Mouse (Mus musculus) left cerebral cortex, adult 2 months (tissue): ENCODE measurements around the gene Unc79. TPM values are rescaled to one million over a fixed set of nuclear protein-coding genes. Genes with fewer than 3 reads are reported as not detected.

Experiments used
- DNase-seq, 2 experiments: peaks; one replicate each; pipeline ENCODE4 v3.0.0; 2021 to 2022; ENCODE audit warnings: low spot score in 2 of 2, mixed read lengths in 1 of 2; ENCODE audit errors: extremely low spot score in 1 of 2
- H3K27ac ChIP-seq: fragments of 200-600 bp; 2 replicates; pipeline ENCODE4 v1.8.1; 2022
- H3K4me3 ChIP-seq: fragments of 200-600 bp; 2 replicates; pipeline ENCODE4 v1.8.1; 2022
- CTCF ChIP-seq: fragments of 200-600 bp; IDR thresholded peaks from 2 replicates; pipeline ENCODE4 v1.8.1; 2022; ENCODE audit warnings: antibody characterized with exemption, mild to moderate bottlenecking, moderate library complexity
- intact Hi-C: fragments of 180-260 bp; cut with DNase I; formaldehyde crosslinking; loops from one replicate; pipeline ENCODE4 v1.15.1; 2025
- total RNA-seq, 2 experiments: library from RNA; stranded (reverse); gene quantifications; 2 replicates each; pipeline ENCODE4 v1.2.3; 2021

The Unc79 gene
- total RNA-seq, 2 experiments from 2014 or later, result 60.8 to 66.7 TPM

- Histone ChIP-seq H3K4me3 (no peak overlapping the region), H3K27ac (no peak overlapping the region)
- no peak for DNase-seq
- TF ChIP-seq CTCF, result no peak
- intact Hi-C loops, result no loop called here
Measured at GRCm38 (mm10) chr12:102961066-102961465, 12.4 kb downstream of the Unc79 start.

- TF ChIP-seq CTCF, result no peak
- Histone ChIP-seq H3K27ac (no peak overlapping the region), H3K4me3 (no peak overlapping the region)
- no peak for DNase-seq
- intact Hi-C loops, result no loop called here
Measured at GRCm38 (mm10) chr12:102964486-102964885, 15.8 kb downstream of the Unc79 start.

DNA sequence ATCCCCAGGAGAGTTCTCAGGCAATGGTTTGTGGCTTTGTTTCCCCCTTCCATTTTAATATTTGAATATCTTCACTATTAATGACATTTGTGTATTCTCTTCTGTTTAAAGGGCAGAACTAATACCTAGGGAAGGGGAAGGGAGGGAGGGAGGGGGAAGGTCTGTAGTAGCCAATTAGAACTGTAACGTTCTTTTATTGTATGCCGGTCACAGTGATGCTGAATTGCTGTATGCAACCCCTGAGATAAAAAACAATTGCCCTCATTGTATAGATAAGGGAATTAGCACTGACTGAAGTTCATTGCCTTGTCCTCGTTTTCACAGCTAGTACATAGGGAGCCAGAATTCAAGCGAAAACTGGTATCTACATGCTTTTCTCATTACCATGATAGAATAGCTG is 31.9 kb downstream of the Unc79 start:
- no peak overlapping the region for H3K4me3 ChIP-seq
- intact Hi-C loops, result no loop called here
- DNase-seq, result no peak
- TF ChIP-seq CTCF, result no peak
- no peak overlapping the region for H3K27ac ChIP-seq

DNA sequence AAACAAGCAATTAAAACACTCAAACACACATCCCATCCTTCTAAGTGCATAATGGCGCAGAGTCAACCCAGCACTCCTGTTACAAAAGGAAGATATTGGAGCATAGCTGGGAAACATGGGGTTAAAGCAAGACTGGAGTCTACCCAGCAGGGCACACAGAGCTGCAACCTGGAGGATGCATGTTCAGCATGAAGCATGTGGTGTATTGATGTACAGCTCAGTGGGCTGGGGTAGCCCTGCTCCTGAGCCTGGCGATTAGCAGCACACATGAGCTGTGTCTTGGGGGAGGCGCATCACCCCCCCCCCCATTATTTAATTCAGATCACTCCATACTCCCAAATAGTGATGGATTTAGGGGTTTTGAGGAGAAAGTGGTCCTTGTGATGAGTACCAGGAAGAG is 32.9 kb downstream of the Unc79 start:
- intact Hi-C loops, result no loop called here
- Histone ChIP-seq H3K4me3 (no peak overlapping the region), H3K27ac (no peak overlapping the region)
- DNase-seq, result no peak
- no peak for TF ChIP-seq CTCF

DNA sequence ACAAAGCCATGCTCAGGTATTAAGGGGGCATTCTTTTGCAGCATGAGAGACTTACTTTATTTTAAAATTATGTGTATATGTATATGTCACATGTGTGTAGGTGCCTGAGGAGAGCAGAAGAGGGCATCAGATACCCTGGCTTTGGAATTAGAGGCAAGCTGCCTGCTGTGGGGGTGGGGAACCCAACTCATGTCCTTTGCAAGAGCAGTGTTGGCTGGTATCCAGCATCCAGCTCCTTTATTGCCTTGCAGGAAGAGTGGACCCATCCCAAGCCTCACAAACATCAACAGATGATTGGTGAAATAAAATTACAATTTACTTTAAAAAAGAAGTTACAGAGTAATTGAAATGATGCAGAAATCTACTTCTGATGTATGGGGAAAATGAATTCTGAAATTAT is 36.7 kb downstream of the Unc79 start:
- intact Hi-C loops, result no loop called here
- no peak overlapping the region for H3K27ac ChIP-seq
- H3K4me3 ChIP-seq, result no peak overlapping the region
- no peak for TF ChIP-seq CTCF
- no peak for DNase-seq

DNA sequence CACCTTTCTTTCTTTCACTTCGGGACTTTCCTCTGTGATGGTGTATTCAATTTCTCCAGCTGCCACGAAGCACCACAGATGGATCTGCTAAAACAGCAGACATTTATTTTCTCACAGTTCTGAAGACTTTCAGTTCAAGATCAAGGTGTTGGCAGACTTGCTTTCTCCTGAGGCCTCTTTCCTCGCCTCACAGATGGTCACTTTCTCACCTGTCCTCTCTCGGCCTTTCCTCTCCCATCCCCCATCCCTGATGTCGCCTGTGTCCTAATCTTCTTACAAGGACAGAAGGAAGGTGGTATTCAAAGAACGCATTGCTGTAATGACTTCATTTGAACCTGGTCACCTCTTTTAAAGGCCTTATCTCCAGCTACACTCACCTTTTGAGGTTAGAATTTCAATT is 39.1 kb downstream of the Unc79 start:
- intact Hi-C loops, result no loop called here
- H3K27ac ChIP-seq, result no peak overlapping the region
- DNase-seq, result no peak
- no peak for TF ChIP-seq CTCF
- H3K4me3 ChIP-seq, result no peak overlapping the region

- Histone ChIP-seq H3K27ac (no peak overlapping the region), H3K4me3 (no peak overlapping the region)
- no peak for TF ChIP-seq CTCF
- intact Hi-C loops, result no loop called here
- no peak for DNase-seq
Measured at GRCm38 (mm10) chr12:103008491-103008890, 59.8 kb downstream of the Unc79 start.

- Histone ChIP-seq H3K27ac (no peak overlapping the region), H3K4me3 (no peak overlapping the region)
- no peak for DNase-seq
- TF ChIP-seq CTCF, result no peak
- intact Hi-C loops, result no loop called here
Measured at GRCm38 (mm10) chr12:103018161-103018560, 69.5 kb downstream of the Unc79 start.

DNA sequence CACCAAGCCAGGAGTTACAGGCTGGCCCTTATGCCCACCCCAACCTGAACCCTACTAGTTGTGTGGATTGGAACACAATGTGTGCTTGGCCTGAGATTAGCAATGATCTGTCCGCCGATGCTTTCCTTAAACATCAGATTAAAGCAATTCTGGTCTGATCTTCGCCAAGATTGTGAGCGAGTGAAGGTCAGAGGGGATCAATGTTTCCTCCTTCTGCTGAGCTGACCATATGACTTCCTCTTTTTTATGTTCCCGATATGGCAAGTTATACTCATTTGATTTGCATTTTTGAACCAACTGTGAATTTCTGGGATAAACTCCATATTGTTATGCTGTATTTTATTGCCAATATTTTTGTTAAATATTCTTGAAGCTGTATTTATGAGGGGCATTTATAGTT is 88.0 kb downstream of the Unc79 start:
- no peak overlapping the region for H3K4me3 ChIP-seq
- intact Hi-C loops, result no loop called here
- no peak overlapping the region for H3K27ac ChIP-seq
- no peak for DNase-seq
- no peak for TF ChIP-seq CTCF

DNA sequence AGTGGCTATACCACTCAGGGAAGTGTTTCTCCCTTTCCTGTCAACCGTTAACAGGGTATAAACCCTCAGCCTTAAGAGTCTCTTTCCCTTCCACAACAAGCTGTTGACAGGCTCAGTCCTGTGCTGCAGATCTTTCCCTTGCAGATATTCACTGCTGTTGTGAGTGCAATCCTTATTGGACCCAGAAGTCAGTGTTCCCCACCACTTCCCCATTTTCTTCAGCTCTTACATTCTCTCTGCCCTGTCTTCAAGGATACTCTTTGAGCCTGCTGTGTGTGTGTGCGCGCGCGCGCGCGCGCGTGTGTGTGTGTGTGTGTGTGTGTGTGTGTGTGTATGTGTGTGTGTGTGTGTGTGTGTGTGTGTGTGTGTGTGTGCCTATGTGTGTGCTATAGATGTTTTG is 90.7 kb downstream of the Unc79 start:
- TF ChIP-seq CTCF, result no peak
- no peak overlapping the region for H3K4me3 ChIP-seq

DNA sequence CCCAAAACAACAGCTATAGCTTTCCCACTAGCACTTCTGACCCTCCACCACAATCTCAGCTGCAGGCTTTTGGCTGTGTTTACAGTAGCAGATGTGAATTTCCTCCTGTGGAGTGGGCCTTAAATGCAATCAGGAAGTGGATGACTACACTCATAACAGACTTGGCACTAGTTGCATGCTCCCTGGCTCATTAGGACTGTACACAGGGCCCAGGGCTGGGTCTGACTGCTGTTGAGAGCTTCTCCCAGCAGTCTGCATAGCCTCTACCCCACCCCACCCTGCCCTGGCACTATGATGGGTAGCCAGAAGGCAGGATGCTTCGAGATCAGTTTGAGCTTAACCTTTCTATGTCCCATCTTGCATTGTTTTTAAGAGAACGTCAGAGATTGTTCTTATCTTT is 91.5 kb downstream of the Unc79 start:
- no peak overlapping the region for H3K4me3 ChIP-seq
- DNase-seq, result no peak
- H3K27ac ChIP-seq, result no peak overlapping the region
- TF ChIP-seq CTCF, result no peak
- intact Hi-C loops, result no loop called here

More for the DNA sequence above, 90.7 kb downstream of the Unc79 start:
- intact Hi-C loops, result no loop called here
- no peak for DNase-seq
- H3K27ac ChIP-seq, result no peak overlapping the region

DNA sequence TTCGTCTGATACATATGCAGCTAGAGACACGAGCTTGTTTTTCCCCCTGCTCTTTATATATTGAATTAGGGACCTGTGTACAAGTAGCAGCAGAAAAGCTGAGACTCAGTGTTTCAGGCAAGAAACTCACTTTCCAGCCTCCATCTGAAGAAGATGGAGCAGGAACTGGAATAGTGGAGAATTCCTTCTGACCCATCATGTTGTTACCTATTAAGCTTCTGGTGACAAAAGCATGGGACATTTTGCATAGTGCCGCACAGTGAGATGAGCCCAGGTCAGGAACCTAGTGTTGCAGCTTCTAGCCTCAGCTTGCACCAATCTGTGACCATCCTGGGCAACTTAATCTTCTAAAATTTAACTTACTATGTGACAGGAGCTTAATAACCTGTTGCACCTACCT is 92.7 kb downstream of the Unc79 start:
- no peak for TF ChIP-seq CTCF
- Histone ChIP-seq H3K4me3 (no peak overlapping the region), H3K27ac (no peak overlapping the region)
- intact Hi-C loops, result no loop called here
- DNase-seq, result no peak

GRCm38 (mm10) chr12:103042711-103043110 is 94.1 kb downstream of the Unc79 start:
- intact Hi-C loops, result no loop called here
- no peak overlapping the region for H3K4me3 ChIP-seq
- no peak for DNase-seq
- TF ChIP-seq CTCF, result no peak
- no peak overlapping the region for H3K27ac ChIP-seq

DNA sequence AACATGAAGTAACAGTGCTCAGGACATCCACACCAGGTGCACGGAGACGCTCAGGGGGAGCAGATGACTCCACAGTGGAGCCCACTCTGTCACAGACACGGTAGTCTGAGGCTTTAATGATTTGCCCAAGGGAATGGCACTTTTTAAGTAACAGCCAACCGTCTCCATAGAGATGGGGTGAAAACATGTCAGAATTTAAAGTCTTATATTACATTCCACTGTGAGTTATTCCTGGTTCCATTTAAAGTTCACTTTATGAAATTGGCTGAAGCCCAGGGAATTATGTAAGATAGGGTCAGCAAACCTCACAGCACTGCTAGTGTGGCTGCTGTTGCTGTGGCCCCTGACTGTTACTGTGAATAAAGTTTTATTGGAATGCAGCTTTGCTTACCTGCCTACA is 95.8 kb downstream of the Unc79 start:
- Histone ChIP-seq H3K4me3 (no peak overlapping the region), H3K27ac (no peak overlapping the region)
- intact Hi-C loops, result no loop called here
- TF ChIP-seq CTCF, result no peak
- no peak for DNase-seq
